Mouse (Mus musculus) right cerebral cortex, postnatal 14 days (tissue): ENCODE data around the gene Lipe.

ENCODE experiments used
- DNase-seq: peaks from one replicate; pipeline ENCODE4 v3.0.0; 2022

Lipe gene

DNA sequence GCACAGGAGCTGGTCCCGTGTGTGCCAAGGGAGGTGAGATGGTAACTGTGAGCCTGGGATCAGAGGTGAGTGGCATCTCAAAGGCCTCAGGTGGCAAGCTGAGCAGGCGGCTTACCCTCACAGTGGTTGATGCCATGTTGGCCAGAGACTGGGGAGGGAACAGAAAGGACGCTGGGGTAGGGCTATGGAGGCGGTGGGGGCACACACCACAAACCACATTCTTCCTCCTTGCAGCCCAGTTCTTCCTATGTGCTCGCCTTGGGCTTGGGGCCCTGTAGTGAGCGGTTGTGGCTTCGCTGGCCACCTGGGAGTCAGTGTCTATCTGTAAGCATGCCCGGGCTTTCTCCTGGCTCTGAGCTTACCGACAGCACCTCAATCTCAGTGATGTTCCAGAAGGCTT, 13.7 kb downstream of the Lipe start:
- DNase-seq: no peak

DNA sequence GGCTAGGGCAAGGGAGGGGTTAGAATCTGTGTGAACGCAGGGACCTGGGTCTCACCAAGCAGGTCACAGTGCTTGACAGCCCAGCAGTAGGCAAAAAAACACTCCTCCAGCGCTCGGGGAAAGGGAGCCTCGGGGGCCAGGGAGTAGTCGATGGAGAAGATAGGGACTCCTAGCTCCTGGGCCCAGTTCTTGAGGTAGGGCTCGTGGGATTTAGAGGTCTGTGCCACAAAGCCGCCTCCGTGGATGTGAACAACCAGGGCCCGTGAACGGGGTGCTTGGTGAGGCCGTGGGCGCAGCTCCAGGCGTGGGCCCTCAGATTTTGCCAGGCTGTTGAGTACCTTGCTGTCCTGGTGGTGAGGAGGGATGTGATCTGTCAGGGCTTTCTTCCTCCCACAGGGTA, 14.2 kb downstream of the Lipe start:
- no peak for DNase-seq

DNA sequence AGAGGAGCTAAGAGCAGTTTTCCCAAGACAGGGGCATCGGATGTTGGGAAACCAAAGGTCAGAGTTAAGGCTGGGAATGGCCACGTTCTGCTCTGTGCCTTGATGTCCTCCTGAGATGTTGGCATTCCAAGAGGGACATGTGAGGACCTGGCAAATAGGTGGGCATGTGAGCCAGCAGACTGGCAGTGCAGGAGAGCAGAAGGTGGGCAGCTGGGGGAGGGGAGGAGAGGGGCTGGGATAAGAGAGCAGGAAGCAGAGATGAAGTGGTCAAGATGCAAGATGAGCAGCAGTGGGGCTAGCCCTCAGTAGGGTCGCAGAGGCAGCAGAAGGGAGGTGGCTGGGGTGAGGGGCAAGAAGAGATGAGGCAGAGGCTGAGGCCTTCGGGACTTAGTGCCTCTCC, 14.6 kb downstream of the Lipe start:
- DNase-seq: no peak

DNA sequence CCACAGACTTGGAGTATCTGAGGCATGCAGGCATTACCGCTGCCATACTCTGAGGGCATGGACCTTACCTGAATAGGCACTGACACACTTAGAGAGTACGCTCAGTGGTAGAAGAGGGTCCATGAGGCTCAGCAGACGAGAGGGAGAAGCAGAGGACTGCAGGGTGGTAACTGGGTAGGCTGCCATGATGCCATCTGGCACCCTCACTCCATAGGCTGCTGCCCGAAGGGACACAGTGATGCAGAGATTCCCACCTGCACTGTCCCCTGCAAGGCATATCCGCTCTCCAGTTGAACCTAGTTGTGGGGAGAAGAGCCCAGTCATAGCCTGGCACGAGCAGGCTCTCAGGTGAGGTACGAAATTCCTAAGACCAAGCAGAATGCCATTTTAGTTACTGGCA, 15.1 kb downstream of the Lipe start:
- DNase-seq: no peak

DNA sequence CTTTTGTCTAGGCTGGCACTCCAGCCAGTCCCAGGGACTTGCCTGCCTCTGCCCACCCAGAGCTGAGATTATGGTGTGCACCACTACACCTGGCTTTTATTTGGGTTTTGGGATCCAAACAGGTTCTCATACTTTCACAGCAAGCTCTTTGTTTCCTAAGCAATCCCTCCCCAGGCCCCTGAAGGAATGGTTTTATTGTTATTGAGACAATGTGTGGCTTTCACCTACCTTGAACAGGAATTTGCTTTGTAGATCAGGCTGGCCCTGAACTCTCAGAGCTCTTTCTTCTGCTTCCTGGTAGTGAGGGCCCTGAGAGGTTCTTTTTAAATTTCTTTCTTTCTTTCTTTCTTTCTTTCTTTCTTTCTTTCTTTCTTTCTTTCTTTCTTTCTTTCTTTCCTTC, 16.0 kb downstream of the Lipe start:
- no peak for DNase-seq

DNA sequence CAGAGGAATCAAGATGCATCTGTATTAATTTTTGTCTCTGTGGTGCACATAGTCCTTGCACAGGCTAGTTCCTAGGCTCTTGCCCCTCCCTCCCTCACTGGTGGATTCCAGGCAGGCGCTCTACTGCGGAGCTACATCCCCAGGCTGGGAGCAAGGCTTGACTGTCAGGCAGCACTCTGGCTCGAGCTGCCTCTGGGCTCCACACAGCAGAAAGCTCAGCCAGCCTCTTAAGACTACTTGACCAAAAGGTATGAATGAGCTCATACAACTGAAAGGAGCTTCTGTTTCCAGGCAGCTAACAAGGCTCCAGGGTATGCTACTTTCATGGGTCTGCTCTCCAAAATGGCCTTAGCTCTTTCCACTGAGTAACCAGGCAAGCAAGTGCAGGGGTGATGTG, 17.2 kb downstream of the Lipe start:
- DNase-seq: no peak

DNA sequence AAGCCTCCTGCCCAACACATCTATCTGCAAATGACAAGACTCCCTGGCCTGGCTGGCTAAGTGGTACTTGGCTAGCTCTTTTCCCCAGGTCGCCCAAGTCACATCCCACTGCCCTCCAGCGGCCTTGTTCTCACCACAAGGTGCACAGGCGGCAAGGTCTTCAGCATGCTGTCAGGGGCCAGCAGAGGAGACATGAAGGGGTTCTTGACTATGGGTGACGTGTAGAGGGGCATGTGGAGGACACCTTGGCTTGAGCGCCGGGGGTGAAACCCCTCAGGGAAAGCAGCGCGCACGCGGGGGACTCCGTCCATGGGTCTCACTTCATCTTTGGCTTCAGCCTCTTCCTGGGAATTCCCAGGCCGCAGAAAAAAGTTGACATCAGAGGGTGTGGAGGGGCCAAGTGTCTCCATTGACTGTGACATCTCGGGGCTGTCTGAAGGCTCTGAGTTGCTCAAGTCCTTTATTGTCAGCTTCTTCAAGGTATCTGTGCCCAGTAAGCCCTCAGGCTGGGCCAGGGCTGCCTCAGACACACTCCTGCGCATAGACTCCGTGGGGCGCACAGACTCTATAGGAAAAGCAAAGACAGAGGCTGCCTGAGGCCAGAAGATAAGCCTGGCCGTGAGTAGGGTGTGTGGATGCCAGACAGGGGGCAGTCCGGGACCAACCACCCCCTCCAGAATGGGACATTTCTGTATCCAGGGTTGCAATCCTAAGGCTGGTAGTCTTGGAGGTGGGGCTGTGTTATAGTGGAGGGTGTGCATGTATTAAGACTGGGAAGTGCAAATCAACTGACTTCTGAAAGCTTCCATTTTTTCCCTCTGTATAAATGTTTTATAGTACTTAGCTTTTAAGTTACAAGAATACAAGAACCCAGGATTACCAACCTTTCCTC, 17.9 kb downstream of the Lipe start:
- DNase-seq: no peak

DNA sequence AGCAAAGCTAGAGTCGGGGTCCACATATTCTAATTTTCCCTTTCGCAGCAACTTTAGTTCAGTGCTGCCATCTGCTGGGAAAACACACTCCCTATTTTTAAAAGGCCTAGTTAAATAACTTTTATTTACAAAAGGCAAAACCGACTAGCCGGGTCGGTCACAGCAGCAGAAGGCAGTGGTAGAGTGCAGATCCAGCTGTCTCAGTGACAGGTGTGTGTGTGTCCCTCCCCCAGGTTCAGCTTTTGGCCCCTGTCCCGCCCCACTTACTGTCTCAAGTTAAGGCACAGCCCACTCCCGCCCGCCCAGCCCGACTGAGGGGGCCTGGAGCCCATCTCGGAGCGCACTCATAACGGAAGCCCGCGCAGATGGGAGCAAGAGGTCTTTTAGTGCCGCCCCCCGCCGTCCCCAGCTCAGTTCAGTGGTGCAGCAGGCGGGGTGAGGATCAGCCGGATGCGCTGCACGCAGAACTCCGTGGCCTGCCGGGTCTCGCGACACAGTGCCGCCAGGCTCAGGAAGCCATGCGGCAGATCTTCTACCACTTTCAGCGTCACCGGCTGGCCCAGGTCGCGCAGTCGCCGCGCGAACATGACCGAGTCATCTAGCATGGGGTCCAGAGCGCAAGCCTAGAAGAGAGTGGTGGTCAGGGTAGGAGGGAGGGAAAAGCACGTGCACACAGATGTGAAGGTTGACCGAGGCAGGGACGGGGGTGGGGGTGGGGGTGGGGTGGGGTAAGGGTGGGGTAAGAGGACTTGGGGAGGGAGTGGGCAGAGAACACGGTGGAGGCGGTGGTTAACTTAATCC, 18.8 kb downstream of the Lipe start:
- DNase-seq: peak; percentile 46

DNA sequence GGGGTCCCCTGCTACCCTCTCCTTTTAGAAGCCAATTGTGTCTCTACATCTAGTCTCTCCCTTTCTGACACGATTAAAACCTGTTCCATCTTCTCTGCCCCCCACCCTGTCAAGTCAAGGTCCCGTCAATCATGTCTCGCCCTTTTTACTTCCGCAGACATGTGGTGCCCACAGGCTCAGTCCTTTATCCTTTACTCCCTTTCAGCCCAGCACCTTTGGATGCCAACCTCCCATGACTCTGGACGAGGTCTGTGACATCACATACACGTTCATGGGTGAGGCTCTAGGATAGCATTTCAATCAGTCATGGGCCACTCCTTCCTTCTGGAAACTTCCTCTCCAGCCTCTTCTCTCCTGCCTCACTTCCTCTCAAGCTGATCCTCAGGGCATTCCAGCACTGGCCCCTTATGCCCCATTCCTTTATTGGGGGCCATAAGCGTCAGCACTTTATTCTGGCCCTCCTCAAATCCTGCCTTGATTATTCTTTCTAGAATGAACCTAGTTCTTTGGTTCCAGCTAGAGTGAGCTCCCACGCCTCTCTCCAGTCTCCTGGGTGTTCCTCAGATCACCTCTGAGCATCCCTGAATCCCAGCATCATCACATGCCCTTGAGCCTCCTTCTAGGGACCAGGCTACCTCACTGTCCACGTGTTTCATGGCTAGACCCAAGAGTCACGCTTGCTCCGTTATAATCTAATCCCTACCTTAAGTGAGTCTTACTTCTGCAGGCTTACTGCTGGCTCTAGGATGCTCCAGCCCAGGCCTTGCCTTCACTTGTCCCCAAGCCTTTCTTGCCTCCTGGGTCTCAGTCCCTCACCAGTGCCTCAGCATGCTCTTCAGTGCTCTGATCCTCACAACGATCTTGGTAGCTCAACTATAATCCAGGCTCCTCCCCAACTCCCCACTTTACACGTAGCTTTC, 20.1 kb downstream of the Lipe start:
- DNase-seq: no peak

DNA sequence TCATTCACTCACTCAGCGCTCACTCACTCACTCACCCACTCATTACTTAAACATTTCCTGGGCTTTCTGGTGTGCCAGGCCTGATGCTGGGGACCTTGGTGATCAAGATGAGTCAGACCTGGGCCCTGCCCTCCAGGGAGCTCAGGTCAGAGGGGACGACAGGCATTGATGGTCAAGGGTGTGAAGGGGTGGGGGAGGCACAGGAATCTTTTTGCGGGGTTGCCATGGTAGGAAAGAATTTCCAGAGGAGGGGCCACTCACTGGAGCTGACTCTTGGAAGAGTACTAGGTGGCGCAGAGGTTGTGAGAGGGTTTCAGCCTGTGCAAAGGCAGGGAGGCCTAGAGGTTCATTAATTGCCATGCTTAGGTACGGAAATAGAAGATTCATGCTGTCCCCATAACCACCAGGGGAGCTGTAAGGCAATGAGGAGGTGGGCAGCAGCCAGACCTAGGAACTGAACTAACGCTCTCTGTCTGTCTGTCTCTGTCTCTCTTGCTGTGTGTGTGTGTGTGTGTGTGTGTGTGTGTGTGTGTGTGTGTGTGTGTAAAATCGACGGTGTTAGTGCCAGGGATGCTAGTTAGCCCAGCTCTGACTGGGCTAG, 21.3 kb downstream of the Lipe start:
- DNase-seq: no peak

DNA sequence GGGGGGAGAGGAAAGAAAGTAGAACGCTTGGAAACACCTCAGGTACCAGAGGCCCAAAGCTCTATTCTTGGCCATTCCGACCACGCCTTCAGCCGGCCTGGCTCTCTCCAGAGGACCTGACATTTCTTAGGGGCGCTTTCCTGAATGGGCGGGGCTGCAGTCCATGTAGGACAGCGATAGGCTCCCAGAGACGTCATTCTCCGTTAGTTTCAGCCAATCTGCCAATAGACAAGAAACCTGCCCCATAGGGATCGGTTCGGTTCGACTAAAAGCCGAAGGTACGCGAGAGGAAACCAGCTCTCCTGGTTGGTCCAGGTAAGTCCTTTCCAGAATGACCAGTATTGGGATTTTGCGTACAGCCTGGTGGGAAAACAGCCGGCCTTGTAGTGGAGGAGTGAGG, 22.0 kb downstream of the Lipe start:
- peak; percentile 82 for DNase-seq

DNA sequence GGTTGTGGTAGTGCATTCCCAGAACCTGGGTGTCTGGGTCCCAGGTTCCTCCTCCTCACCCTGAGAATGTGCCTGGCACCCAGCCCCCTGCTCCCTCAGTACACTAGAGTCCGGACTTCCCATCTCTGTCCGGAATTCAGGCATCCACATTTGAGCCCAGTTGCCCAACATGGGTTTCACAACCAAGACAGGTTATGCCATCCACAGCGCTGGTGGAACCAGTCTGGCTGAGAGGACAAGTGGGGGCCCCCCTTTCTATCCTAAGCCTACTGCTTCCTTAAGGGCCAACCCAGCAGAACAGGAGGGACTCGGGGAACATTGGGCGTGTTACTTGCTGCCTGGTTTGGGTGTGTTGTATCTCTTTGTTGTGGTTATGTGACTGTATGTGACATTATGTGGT, 26.1 kb downstream of the Lipe start:
- no peak for DNase-seq

DNA sequence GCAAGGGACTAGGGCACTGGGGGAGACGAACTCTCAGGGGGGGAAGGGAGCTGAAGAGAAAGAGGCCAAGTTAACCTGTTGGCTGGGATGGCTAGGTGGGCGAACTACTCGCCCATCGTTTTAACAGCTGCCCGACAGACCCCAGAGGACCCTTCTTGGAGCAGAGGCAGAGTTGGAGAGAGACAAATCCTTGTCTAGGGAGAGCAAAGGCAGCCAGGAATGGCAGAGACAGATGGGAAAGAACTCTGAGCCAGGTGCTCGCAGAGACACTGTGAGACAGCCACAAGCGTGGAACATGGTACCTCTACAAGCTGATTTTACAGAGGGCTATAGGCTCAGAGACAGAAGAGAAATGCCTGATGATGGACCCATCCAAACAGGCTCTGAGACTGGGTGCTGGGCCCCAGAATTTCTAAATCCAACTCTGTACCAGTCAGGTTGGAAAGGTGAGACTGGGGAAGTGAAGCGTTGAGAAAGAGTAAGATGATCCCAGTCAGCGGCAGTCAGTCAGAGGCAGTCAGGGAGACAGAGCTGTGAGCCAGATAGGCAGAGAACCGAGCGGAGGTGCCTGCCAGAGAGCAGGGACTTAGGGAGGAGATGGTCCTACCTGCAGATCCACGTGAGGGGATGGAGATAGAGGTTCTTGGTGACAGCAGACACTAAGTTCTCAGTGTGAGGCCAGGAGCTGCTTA, 29.3 kb downstream of the Lipe start, which contains the start of gene Cnfn:
Gene Cnfn (minus strand): TSS at position 667 of the 692 bp plus-strand sequence.
- no peak for DNase-seq

DNA sequence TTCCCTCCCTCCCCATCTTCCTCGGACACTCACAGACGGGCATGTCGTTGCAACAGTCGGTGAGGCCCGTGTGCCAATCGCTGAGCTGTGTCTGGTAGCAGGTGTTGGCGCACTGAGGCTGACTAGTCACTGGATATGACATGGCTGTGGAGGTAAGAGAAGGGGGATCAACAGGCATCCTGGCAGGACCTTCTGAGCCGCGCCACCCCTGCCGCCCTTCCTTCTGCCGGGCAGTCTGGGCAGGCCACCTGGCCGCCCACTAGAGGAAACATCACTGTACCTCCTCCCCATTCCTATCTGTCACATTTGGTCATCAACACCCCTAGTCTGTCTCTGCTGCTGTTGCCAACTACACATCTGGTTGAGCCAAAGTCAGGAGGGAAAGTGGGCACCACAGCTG, 30.2 kb downstream of the Lipe start:
- no peak for DNase-seq

DNA sequence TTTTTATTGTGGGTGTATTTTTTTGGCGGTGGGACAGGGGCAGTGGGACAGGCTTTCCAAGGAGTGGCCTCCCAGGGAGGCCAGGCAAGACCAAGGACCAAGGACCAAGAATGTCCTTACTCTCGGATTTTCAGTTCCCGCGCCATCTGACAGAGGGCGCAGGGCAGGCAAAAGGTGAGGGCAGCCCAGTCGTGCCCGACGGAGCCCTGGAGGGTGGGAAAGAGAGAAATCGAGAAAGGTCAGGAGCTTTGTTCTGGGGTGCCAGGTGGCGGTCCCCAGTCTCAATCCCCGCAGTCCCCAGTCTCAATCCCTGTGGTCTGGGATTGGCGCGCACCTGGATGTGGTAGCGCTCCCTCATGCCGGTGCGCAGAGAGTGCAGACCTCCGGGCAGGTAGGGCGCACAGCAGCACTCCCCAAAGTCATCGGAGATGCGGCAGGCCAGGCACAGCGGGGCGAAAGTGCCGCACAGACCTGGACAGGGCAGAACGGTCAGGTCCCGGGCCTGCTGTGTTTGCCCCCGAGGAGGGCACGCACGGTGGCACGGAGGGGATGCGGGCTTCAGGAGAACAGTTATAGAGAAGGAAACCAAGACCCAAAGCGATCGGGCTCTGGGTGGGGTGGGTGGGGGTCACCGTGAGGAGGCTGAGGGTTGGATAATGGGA, 30.7 kb downstream of the Lipe start:
- no peak for DNase-seq

DNA sequence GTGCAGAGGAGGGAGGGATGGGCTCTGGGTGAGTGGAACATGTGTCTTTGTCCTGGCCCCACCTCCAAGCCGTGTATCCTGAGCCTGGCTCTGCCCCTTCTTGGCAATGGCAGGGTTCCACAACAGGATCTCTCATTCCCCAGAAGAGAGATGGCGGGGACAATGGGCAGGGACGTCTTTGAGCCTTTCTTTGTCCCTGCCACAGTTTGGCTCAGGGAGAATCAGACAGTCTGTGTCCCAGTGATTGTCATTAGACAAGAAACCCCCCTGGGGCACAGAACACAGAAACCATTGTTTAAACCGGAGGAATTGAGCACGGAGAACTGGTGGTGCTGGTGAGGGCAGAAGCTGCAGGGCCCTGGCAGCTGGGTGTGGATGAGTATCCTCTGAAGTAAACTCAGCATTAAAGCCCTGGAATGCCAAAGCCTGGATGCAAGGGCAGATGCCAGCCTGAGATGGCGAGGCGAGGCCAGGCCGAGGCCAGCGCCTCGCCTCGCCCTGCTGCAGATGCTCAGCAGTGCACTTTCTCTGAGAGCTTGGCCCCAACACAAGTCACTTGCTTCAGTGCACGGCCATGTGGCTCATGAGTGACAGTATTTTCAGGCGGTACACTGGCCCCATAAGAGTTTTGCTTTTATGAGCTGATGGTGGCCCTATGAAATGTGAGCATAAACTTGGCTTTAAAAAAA, 32.4 kb downstream of the Lipe start:
- no peak for DNase-seq

DNA sequence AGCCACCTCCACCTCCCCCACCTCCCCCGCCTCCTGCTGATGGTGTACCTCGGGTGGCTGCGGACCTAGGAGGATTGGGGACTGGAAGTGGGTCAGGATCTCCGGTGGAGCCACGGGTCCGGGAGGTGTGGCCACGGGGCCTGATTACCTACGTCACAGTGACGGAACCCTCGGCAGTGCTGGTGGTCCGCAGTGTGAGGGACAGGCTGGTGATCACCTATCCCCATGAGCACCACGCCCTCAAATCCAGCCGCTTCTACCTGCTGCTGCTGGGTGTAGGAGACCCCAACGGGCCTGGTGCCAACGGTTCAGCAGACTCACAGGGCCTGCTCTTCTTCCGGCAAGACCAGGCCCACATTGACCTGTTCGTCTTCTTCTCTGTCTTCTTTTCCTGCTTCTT, 34.9 kb downstream of the Lipe start:
- no peak for DNase-seq

DNA sequence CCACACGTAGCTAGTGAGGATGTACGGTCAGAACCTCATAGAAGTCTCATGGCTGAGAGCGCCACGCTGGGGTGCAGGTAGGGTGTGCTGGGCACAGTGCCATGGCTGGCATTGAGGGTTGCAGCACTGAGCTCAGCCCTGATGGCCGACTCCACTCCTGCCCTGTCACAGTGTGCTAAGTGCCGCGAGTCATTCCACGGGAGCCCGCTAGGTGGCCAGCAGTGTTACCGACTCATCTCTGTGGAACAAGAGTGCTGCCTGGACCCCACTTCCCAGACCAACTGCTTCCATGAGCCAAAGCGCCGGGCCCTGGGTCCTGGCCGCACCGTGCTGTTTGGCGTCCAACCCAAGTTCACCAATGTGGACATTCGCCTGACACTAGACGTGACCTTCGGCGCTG, 35.4 kb downstream of the Lipe start:
- no peak for DNase-seq

DNA sequence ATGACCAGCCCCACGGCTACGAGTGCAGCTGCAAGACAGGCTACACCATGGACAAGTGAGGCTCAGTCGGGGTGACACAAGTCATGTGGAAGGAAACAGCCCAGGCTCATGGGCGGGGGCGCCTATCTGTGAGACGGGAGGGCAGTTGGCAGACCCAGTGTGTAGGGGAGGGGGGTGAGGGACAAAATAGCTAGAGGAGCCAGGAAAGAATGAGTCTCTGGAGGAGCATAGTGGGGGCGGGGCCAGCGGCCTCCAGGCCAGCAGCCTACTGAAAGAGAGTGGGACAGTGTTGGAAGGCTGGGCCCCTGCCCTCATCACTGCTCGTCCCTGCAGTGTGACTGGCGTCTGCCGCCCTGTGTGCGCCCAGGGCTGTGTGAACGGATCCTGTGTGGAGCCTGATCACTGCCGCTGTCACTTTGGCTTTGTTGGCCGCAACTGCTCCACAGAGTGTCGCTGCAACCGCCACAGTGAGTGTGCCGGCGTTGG, 39.7 kb downstream of the Lipe start:
- DNase-seq: no peak

DNA sequence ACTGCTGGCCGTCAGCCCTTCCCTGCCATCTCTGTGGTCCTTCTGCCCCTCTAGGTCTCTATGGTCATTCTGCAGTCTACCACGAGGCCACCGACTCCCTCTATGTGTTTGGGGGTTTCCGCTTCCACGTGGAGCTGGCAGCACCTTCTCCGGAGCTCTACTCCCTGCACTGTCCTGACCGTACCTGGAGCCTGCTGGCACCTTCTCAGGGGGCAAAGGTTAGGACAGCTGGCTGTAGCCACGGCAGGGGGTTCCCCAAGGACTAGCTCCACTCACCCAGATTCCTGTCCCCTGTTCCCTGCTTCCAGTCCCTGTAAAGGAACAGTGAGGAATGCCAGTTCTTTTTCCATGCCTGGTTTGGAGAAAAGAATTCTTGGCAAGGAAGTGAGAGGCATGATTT, 49.6 kb downstream of the Lipe start:
- DNase-seq: no peak
